Mouse (Mus musculus) liver (tissue): ENCODE measurements around the gene Naaa.

ENCODE experiments used
- DNase-seq: peaks from one replicate; pipeline ENCODE4 v3.0.0-alpha.2; 2020; ENCODE audit warnings: mixed read lengths

The Naaa gene

DNA sequence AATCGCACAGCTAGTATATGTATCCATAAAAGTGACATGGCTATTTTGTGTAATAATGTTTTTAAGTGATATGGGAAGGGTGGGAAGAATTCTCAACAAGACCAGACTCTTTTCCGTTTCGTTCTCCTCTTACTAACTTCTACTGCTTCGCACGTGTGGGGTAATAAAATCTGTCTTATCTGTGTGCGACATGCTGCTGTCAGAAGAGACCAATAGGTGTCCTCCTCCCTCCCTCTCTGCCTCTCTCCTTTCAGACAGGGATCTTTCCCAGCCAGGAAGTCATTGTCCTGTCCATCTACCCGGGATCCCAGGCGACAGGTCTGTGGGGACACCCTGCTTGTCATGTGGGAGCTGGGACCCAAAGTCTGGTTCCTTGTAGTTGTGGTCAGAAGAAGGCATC is 67.8 kb downstream of the Naaa start:
- no peak for DNase-seq
